In genomic region chr16:5205431-5205970, GRCm38 (mm10) we compare ENCODE assay signal across 28 mouse cellular contexts. TPM values are rescaled to one million over a fixed set of nuclear protein-coding genes. Genes with fewer than 3 reads are reported as not detected.
"Had no signal": no experiment of that assay in that cellular context is flagged by ENCODE, and none has a peak within 500 bp of the region (broad histone marks: within the 10 kb centered on the region; RNA-seq: fewer than 3 reads in every experiment).

No protein-coding gene starts in this region.

- H3K27me3 ChIP-seq: embryonic facial prominence, embryonic 12.5 days had no signal

- H3K36me3 ChIP-seq: embryonic facial prominence, embryonic 10.5 days; embryonic facial prominence, embryonic 12.5 days; embryonic facial prominence, embryonic 13.5 days; forebrain, embryonic 10.5 days; forebrain, embryonic 12.5 days; forebrain, embryonic 15.5 days had no signal

- H3K4me3 ChIP-seq: embryonic facial prominence, embryonic 10.5 days; embryonic facial prominence, embryonic 12.5 days; embryonic facial prominence, embryonic 13.5 days; embryonic facial prominence, embryonic 15.5 days; erythroblast, embryonic 14.5 days; forebrain, embryonic 10.5 days; forebrain, embryonic 12.5 days; forebrain, embryonic 13.5 days; forebrain, embryonic 15.5 days; gastrocnemius, adult 2 months had no signal

- H3K9ac ChIP-seq: embryonic facial prominence, embryonic 12.5 days; embryonic facial prominence, embryonic 13.5 days; embryonic facial prominence, embryonic 15.5 days; forebrain, embryonic 12.5 days; forebrain, embryonic 13.5 days; forebrain, embryonic 15.5 days; forebrain, postnatal 0 days had no signal

- H3K27ac ChIP-seq: embryonic facial prominence, embryonic 10.5 days; embryonic facial prominence, embryonic 12.5 days; embryonic facial prominence, embryonic 13.5 days; embryonic facial prominence, embryonic 15.5 days; forebrain, embryonic 10.5 days; forebrain, embryonic 12.5 days; forebrain, embryonic 13.5 days; forebrain, embryonic 15.5 days; gastrocnemius, adult 2 months had no signal

- H3K9me3 ChIP-seq: embryonic facial prominence, embryonic 10.5 days; embryonic facial prominence, embryonic 12.5 days; embryonic facial prominence, embryonic 13.5 days; embryonic facial prominence, embryonic 15.5 days; forebrain, embryonic 10.5 days; forebrain, embryonic 12.5 days; forebrain, embryonic 13.5 days; forebrain, embryonic 15.5 days had no signal

- H3K4me2 ChIP-seq: embryonic facial prominence, embryonic 12.5 days; embryonic facial prominence, embryonic 13.5 days; embryonic facial prominence, embryonic 15.5 days; forebrain, embryonic 12.5 days; forebrain, embryonic 13.5 days; forebrain, embryonic 15.5 days had no signal

- ATAC-seq: forebrain, embryonic 13.5 days; forebrain, embryonic 14.5 days; forebrain, embryonic 15.5 days; forebrain, embryonic 16.5 days; forebrain, postnatal 0 days had no signal

- DNase-seq: cerebellum, adult 2 months; cerebellum, adult 8-10 months; cerebellum, adult 9-10 months; cerebellum, adult 9-11 months; cerebellum, postnatal 10 days; cerebellum, postnatal 14 days; cerebellum, postnatal 25 days; cerebellum, postnatal 36 days; embryo, embryonic 11 days; forebrain, postnatal 0 days; gastrocnemius, adult 2 months; gastrocnemius, postnatal 10 days; gastrocnemius, postnatal 14 days; gastrocnemius, postnatal 25 days; gastrocnemius, postnatal 36 days had no signal

RNA-seq across cellular contexts. Expression of gene AU021092, which starts 16.6 kb away (rescaled TPM):
- total RNA-seq: common myeloid progenitor, adult 5-6 weeks; granulocyte monocyte progenitor cell, adult 5-6 weeks had no signal
- polyA plus RNA-seq: erythroblast, embryonic 14.5 days had no signal

RNA-seq across cellular contexts. Expression of gene Sec14l5, which starts 58.6 kb away (rescaled TPM):
- total RNA-seq: common myeloid progenitor, adult 5-6 weeks; granulocyte monocyte progenitor cell, adult 5-6 weeks had no signal
- polyA plus RNA-seq: erythroblast, embryonic 14.5 days had no signal
